Mouse (Mus musculus) olfactory bulb, adult 2 months (tissue): ENCODE data around the gene Cep152.

Experiments
- CTCF ChIP-seq: fragments of 200-500 bp; IDR thresholded peaks from 2 replicates; pipeline ENCODE4 v1.5.1; 2012; ENCODE audit warnings: low read depth, mild to moderate bottlenecking, low read length, moderate library complexity; ENCODE audit not compliant: insufficient read depth
- POLR2A ChIP-seq: fragments of 200-500 bp; IDR thresholded peaks from 2 replicates; pipeline ENCODE4 v1.6.1; 2012; ENCODE audit warnings: mild to moderate bottlenecking, low read depth, low read length, moderate library complexity; ENCODE audit not compliant: insufficient read depth

GRCm38 (mm10) chr2:125615440-125615839, 9.5 kb downstream of the Cep152 start:
- no peak for TF ChIP-seq CTCF
- TF ChIP-seq POLR2A, result no peak
